Mouse (Mus musculus) forebrain, embryonic 14.5 days (tissue): Measurements from ENCODE around the gene Rnd2. TPM values are rescaled to one million over a fixed set of nuclear protein-coding genes. Genes with fewer than 3 reads are reported as not detected.
"Not testable (repeated sequence)": the region's sequence is repeated elsewhere in the genome, so short reads cannot be mapped to it uniquely, and the experiment has no call there.

Experiments
- ATAC-seq: fragments of 200-750 bp; cut with Nextera tagmentation; 2 replicates; pipeline ENCODE4 v1.8.0; 2017; ENCODE audit warnings: mild to moderate bottlenecking, moderate library complexity
- DNase-seq: peaks from one replicate; pipeline ENCODE4 v3.0.0-alpha.2; 2015; ENCODE audit warnings: low spot score
- H3K27ac ChIP-seq: fragments of 300-500 bp; sonication (generic); 2 replicates; pipeline ENCODE4 v1.5.1; 2014; ENCODE audit warnings: low read depth, mild to moderate bottlenecking, control low read depth, low read length, moderate library complexity
- H3K27me3 ChIP-seq: fragments of 300-500 bp; sonication (generic); replicated peaks from 2 replicates; pipeline ENCODE4 v1.6.1; 2014; ENCODE audit warnings: low read length, control low read depth, mixed read lengths; ENCODE audit not compliant: control insufficient read depth, insufficient read depth
- H3K36me3 ChIP-seq: fragments of 300-500 bp; sonication (generic); 2 replicates; pipeline ENCODE4 v1.6.1; 2014; ENCODE audit warnings: low read length, control low read depth; ENCODE audit not compliant: control insufficient read depth, insufficient read depth
- H3K4me1 ChIP-seq: fragments of 300-500 bp; sonication (generic); 2 replicates; pipeline ENCODE4 v1.6.1; 2014; ENCODE audit warnings: antibody characterized with exemption, low read length, control low read depth; ENCODE audit not compliant: control insufficient read depth, insufficient read depth
- H3K4me2 ChIP-seq: fragments of 300-500 bp; sonication (generic); 2 replicates; pipeline ENCODE4 v1.6.1; 2014; ENCODE audit warnings: mild to moderate bottlenecking, control low read depth, low read length
- H3K4me3 ChIP-seq: fragments of 300-500 bp; sonication (generic); 2 replicates; pipeline ENCODE4 v1.5.1; 2014; ENCODE audit warnings: low read depth, low read length, control low read depth
- H3K9ac ChIP-seq: fragments of 300-500 bp; sonication (generic); 2 replicates; pipeline ENCODE4 v1.6.1; 2014; ENCODE audit warnings: mild to moderate bottlenecking, low read length, control low read depth, moderate library complexity
- H3K9me3 ChIP-seq: fragments of 300-500 bp; sonication (generic); replicated peaks from 2 replicates; pipeline ENCODE4 v1.6.1; 2016; ENCODE audit warnings: low read length, control low read depth, mixed read lengths; ENCODE audit not compliant: control insufficient read depth
- WGBS: fragments of 180-500 bp; shearing (Covaris S2); extraction: QIAGEN DNeasy Blood & Tissue Kit; methylation state at CpG from one replicate; pipeline ENCODE4 v1.1.7; 2014; 5-methylcytosine and 5-hydroxymethylcytosine counted together
- polyA plus RNA-seq: library from polyadenylated mRNA; unstranded; fragments of >200 nt; fragmentation: Nextera tagmentation; extraction: Ambion mirVana; gene quantifications from 2 replicates; pipeline ENCODE4 v1.2.1, GENCODE M21; 2014

Gene Rnd2
- polyA plus RNA-seq, 1 experiment from 2014 or later: 131 TPM

DNA sequence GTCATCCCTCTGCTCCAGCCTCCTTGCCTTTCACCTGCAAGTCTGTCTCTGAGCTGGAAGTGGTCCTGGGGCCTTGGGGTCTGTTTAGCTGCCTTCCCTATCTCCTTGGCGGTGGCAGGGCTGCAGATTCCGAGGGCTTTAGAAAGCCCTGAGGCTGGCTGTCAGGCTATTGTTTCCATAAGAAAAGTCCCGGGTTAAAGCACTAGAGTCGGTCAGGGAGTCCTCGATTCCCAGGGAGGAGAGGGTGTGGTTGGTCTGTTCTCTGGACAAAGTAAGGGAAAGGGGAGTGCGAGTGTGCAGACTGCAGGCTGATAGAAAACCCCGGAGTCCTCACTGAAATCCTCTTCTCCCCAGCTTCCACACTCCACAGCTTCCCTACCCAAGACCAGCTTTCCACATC lies 5.4 kb downstream of the Rnd2 start:
- peaks cover 15% of the 10 kb centered on the region; the same call in 1 of the 2 replicates for H3K36me3 ChIP-seq
- H3K9me3 ChIP-seq: no peaks in the 10 kb centered on the region
- no peak overlapping the region for H3K27ac ChIP-seq
- no peaks in the 10 kb centered on the region for H3K27me3 ChIP-seq
- 15% methylated on average over 7 of the region's 7 CpGs for WGBS
- H3K9ac ChIP-seq: peak overlapping the region; percentile 47
- H3K4me3 ChIP-seq: peak overlapping the region; percentile 22
- DNase-seq (no peak), ATAC-seq (no peak)
- peaks cover 16% of the 10 kb centered on the region for H3K4me1 ChIP-seq
- peak overlapping the region; percentile 50 for H3K4me2 ChIP-seq

GRCm38 (mm10) chr11:101471926-101472325 lies 7.1 kb downstream of the Rnd2 start:
- Histone ChIP-seq H3K4me3 (no peak overlapping the region), H3K27ac (no peak overlapping the region), H3K4me1 (peaks cover 12% of the 10 kb centered on the region), H3K36me3 (peaks cover 15% of the 10 kb centered on the region; the same call in 1 of the 2 replicates), H3K27me3 (no peaks in the 10 kb centered on the region), H3K9ac (no peak overlapping the region), H3K9me3 (no peaks in the 10 kb centered on the region), H3K4me2 (no peak overlapping the region; the same call in 1 of the 2 replicates)
- DNase-seq (no peak), ATAC-seq (no peak)
- 60% methylated on average over 3 of the region's 3 CpGs for WGBS

- H3K27me3 ChIP-seq: no peaks in the 10 kb centered on the region
- no peaks in the 10 kb centered on the region for H3K9me3 ChIP-seq
- 55% methylated on average over 7 of the region's 7 CpGs for WGBS
- peaks cover 9% of the 10 kb centered on the region for H3K4me1 ChIP-seq
- H3K27ac ChIP-seq: no peak overlapping the region
- peak overlapping the region; percentile 3; the same call in 1 of the 2 replicates for H3K4me2 ChIP-seq
- ATAC-seq: no peak
- DNase-seq: no peak
- H3K9ac ChIP-seq: no peak overlapping the region
- peaks cover 15% of the 10 kb centered on the region; the same call in 1 of the 2 replicates for H3K36me3 ChIP-seq
- H3K4me3 ChIP-seq: no peak overlapping the region
Measured at GRCm38 (mm10) chr11:101472336-101472735, 7.5 kb downstream of the Rnd2 start.

DNA sequence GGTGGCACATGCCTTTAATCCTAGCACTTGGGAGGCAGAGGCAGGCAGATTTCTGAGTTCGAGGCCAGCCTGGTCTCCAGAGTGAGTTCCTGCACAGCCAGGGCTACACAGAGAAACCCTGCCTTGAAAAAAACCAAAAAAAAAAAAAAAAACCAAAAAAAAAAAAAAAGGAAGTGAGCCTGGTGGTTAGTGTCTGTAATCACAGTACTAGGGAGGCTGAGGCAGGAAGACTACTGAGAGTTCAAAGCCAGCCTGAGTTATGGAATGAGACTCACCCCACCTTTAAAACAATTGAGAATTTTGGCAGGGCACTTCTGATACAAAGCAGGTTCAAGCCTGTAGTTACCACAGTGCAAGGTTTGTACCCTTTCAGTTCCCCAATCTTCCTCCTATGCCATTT lies 8.9 kb downstream of the Rnd2 start:
- not testable (repeated sequence) for H3K9me3 ChIP-seq, H3K27me3 ChIP-seq, H3K4me2 ChIP-seq, DNase-seq, H3K4me1 ChIP-seq, ATAC-seq, H3K4me3 ChIP-seq, H3K27ac ChIP-seq, H3K9ac ChIP-seq
- peaks cover 15% of the 10 kb centered on the region; the same call in 1 of the 2 replicates for H3K36me3 ChIP-seq
- 85% methylated on average over 1 of the region's 1 CpGs for WGBS

GRCm38 (mm10) chr11:101474298-101474697 lies 9.5 kb downstream of the Rnd2 start:
- Histone ChIP-seq H3K9ac (no peak overlapping the region), H3K36me3 (peaks cover 15% of the 10 kb centered on the region; the same call in 1 of the 2 replicates), H3K27ac (no peak overlapping the region), H3K27me3 (no peaks in the 10 kb centered on the region), H3K4me3 (no peak overlapping the region), H3K4me2 (no peak overlapping the region), H3K4me1 (peaks cover 10% of the 10 kb centered on the region; the same call in 1 of the 2 replicates), H3K9me3 (no peaks in the 10 kb centered on the region)
- ATAC-seq (no peak), DNase-seq (no peak)
- WGBS: 57% methylated on average over 5 of the region's 5 CpGs

DNA sequence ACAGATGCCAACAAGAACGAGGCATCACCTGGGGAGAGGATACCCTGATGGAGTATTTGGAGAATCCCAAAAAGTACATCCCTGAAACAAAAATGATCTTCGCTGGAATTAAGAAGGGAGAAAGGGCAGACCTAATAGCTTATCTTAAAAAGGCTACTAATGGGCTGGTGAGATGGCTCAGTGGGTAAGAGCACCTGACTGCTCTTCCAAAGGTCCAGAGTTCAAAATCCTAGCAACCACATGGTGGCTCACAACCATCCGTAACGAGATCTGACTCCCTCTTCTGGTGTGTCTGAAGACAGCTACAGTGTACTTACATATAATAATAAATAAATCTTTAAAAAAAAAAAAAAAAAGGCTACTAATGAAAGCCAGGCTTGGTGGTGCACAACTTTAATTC lies 11.6 kb downstream of the Rnd2 start:
- peaks cover 19% of the 10 kb centered on the region for H3K4me1 ChIP-seq
- ATAC-seq: not testable (repeated sequence)

GRCm38 (mm10) chr11:101477194-101477551 lies 12.4 kb downstream of the Rnd2 start:
- DNase-seq (no peak), ATAC-seq (peak; percentile 54)
- no peak overlapping the region; the same call in 1 of the 2 replicates for H3K4me2 ChIP-seq
- no peaks in the 10 kb centered on the region for H3K9me3 ChIP-seq
- H3K27ac ChIP-seq: peak overlapping the region; percentile 91
- H3K4me3 ChIP-seq: no peak overlapping the region
- H3K9ac ChIP-seq: no peak overlapping the region
- H3K36me3 ChIP-seq: no peaks in the 10 kb centered on the region
- WGBS: 26% methylated on average over 4 of the region's 4 CpGs
- H3K27me3 ChIP-seq: no peaks in the 10 kb centered on the region
- H3K4me1 ChIP-seq: peaks cover 19% of the 10 kb centered on the region

More for the DNA sequence above, 11.6 kb downstream of the Rnd2 start:
- not testable (repeated sequence) for H3K4me2 ChIP-seq, DNase-seq, H3K27me3 ChIP-seq, H3K4me3 ChIP-seq, H3K36me3 ChIP-seq, H3K9ac ChIP-seq, H3K9me3 ChIP-seq, H3K27ac ChIP-seq
- 86% methylated on average over 4 of the region's 4 CpGs for WGBS

- Histone ChIP-seq H3K4me3 (no peak overlapping the region), H3K36me3 (no peaks in the 10 kb centered on the region), H3K4me1 (peaks cover 17% of the 10 kb centered on the region), H3K4me2 (no peak overlapping the region; the same call in 1 of the 2 replicates), H3K27me3 (no peaks in the 10 kb centered on the region), H3K27ac (peak overlapping the region; percentile 91), H3K9ac (no peak overlapping the region), H3K9me3 (no peaks in the 10 kb centered on the region)
- DNase-seq (peak; percentile 96), ATAC-seq (peak; percentile 89)
- WGBS: 14% methylated on average over 10 of the region's 10 CpGs
Measured at GRCm38 (mm10) chr11:101477552-101478211, 12.9 kb downstream of the Rnd2 start.

GRCm38 (mm10) chr11:101479171-101479635 lies 14.4 kb downstream of the Rnd2 start:
- DNase-seq: peak; percentile 65
- Histone ChIP-seq H3K36me3 (no peaks in the 10 kb centered on the region), H3K9ac (peak overlapping the region; percentile 36), H3K27me3 (no peaks in the 10 kb centered on the region), H3K4me1 (peaks cover 24% of the 10 kb centered on the region), H3K4me3 (no peak overlapping the region), H3K4me2 (peak overlapping the region; percentile 39), H3K9me3 (no peaks in the 10 kb centered on the region), H3K27ac (peak overlapping the region; percentile 91)
- 3% methylated on average over 18 of the region's 18 CpGs for WGBS
- no peak for ATAC-seq
